Mouse (Mus musculus) spleen, adult 18-20 months (tissue): ENCODE results near the gene Smpd1.

Source experiments
- DNase-seq, 2 experiments: peaks; one replicate each; pipeline ENCODE4 v3.0.0; 2022; ENCODE audit warnings: mixed read lengths in 2 of 2

Gene Smpd1

DNA sequence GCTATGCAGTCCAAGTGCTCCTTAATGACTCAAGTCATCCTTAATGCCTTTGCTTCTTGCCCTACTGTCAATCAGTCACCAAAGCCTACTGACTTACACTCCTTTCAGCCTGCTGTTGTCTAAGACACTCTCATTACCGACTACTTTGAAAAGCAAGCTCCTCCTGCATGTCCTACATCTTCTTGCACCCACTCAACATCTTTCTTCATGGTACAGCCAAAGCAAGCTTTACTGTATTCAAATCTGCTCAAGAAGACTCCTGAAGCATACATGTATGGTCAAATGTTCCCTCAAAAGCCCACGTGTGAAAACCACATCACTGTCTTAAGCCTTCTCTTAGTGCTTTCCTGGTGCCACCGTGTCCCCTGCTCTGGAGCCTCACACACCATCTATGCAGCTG lies 9.2 kb downstream of the Smpd1 start:
- DNase-seq, result no peak

- DNase-seq, result no peak
These were observed 11.1 kb downstream of the Smpd1 start for GRCm38 (mm10) chr7:105565071-105565836.

- no peak for DNase-seq
These were observed 14.4 kb downstream of the Smpd1 start for GRCm38 (mm10) chr7:105568583-105568982.

GRCm38 (mm10) chr7:105568988-105569471 lies 14.9 kb downstream of the Smpd1 start:
- DNase-seq, result no peak

DNA sequence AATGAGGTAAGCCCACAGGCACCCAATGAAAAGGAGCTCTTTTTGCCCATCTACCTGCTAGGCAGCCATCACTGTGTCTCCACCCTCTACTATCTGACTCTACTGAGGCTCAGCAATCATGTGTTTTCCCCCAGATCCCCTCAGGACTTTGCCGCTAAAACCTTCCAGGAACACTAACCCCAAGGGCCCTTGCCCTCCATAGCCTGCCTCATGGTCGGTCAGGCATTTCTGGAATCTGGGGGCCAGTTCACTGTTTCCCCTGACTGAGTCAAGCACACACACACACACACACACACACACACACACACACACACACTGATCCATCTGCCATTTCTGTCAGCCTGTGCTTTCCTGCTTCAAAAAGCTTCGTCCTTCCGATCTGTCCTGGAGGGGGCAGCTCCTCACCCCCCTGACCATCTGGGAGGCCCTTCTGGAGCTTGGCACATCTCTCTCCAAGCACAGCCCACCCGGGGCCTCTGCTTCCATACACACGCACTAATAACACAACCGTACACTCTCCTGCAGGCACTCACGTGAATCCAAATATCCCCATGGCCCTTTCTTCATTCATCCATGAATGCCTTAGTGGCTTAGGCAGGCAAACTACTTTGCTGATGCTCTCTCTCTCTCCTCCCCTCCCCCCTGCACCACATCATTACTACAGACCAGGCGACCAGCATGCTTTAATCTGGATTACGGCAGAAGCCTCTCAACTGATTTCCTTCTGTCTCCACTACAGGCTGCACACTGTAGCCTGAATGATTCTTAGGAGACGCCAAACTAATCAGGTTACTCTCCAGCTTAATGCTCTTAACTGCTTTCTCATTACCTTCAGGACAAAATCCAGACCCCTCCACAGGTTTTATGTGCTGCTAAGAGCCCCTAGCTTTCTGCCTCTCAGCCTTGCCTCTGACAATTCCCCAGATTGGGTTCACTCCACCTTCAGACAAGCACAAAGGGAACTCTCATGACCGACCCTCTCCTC lies 15.6 kb downstream of the Smpd1 start:
- no peak for DNase-seq

- DNase-seq, result no peak
These were observed 16.6 kb downstream of the Smpd1 start for GRCm38 (mm10) chr7:105570756-105571155.

- no peak for DNase-seq
These were observed 18.8 kb downstream of the Smpd1 start for GRCm38 (mm10) chr7:105572949-105573348.

GRCm38 (mm10) chr7:105574537-105574936 lies 20.4 kb downstream of the Smpd1 start:
- DNase-seq, result no peak

GRCm38 (mm10) chr7:105576166-105576748 lies 22.1 kb downstream of the Smpd1 start:
- no peak for DNase-seq

- no peak for DNase-seq
These were observed 23.3 kb downstream of the Smpd1 start for GRCm38 (mm10) chr7:105577377-105577871.

DNA sequence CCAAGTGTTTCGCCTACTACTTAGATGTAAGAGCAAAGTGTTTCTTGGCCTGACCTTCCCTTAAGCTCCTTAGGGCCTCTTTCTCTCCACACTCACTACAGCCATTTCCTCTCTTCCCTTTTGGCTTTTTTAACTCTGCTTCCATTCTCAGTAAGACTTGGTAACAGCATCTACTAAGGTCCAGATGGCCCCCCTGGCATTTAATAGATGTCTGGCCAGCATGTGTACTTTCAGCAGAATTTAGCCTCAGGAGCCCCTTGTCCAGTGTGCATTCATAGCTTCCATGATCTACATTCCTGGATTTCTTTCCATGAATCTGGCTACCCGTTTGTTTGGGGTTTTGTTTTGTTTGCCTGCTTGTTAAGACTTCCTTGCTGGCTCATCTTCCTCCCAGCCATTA lies 24.3 kb downstream of the Smpd1 start:
- no peak for DNase-seq

GRCm38 (mm10) chr7:105580627-105581089 lies 26.5 kb downstream of the Smpd1 start:
- DNase-seq, result no peak

DNA sequence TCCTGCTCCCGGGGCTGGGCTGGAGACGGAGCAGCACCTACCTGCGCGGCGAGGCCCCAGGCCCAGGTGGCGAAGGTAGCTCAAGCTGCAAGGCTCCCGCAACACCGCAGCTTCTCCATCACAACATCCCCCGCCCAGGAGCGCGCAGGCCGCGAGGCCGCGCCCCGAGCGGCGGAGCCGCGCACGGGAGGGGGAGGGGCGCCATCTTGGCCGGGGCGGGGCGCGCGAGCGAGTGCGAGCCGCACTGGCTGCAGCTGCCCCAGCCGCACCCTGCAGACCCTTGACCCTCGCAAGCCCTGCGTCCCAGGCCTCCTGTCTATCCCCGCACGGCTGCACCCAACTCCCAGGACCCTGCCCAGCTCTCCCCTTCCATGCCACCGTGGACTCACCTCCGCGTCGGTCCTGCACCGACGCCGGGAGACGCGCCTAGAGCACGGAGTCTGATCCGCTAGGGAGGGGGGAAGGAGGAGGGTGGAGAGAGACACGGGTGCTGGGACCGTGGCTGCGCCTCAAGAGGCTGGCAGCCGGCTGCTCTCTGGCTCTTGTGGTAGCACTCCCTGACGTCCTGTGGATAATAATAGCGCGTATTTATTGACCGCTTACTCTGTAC lies 27.0 kb downstream of the Smpd1 start, which contains the start of gene Apbb1:
Gene Apbb1, minus strand, starts transcription at position 560 of the 610 bp plus-strand sequence.
- DNase-seq, result peak; percentile 35 to 63

DNA sequence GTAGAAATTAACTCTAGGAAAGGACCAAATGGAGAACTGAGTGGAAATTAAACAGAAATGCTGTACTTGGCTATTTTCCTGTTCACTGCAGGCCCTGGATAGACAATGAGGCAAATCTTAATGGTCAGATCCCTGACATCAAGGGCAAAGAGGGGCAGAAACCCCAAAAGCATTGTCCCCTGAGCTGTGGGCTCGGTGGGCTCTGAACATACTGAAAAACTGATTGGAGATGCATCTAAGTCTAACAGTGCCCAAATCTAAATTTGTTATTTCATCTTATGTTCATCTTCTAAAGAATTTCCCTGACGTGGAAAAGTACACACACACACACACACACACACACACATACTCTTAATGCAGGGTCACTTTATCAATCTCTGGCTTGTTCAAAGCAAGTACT lies 27.8 kb downstream of the Smpd1 start:
- DNase-seq, result no peak

DNA sequence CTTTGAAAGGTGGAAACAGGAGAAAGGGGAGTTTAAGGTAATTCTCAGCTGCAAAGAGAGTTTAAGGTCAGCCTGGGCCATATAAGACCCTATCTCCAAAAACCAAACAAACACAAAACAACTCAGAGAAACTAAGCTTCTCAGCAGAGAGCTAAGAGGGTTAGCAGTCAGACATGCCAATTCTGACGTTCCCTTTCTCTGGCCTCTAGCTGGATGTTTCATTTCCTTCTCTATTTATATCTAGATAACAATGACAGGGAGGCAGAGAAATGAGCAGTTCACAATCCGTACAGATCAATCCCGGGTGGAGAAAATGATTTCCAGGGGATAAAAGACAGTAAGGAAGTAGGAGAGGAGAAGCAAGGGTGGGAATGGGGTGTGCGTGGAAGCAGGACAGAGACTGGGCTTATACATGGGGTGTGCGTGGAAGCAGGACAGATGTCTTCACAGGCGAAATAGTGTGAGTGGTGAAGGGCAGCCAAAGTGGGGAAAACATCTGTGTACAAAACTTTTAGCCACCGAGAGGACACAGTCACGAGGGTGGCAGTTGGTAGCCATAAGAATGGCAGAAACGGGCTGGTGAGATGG lies 34.3 kb downstream of the Smpd1 start:
- no peak for DNase-seq

- no peak for DNase-seq
These were observed 35.9 kb downstream of the Smpd1 start for GRCm38 (mm10) chr7:105590097-105590496.

GRCm38 (mm10) chr7:105602860-105603623 lies 48.9 kb downstream of the Smpd1 start:
- DNase-seq, result peak; percentile 36 to 66
